Mouse (Mus musculus): ENCODE measurements around the gene Tdrd12.

The Tdrd12 gene

DNA sequence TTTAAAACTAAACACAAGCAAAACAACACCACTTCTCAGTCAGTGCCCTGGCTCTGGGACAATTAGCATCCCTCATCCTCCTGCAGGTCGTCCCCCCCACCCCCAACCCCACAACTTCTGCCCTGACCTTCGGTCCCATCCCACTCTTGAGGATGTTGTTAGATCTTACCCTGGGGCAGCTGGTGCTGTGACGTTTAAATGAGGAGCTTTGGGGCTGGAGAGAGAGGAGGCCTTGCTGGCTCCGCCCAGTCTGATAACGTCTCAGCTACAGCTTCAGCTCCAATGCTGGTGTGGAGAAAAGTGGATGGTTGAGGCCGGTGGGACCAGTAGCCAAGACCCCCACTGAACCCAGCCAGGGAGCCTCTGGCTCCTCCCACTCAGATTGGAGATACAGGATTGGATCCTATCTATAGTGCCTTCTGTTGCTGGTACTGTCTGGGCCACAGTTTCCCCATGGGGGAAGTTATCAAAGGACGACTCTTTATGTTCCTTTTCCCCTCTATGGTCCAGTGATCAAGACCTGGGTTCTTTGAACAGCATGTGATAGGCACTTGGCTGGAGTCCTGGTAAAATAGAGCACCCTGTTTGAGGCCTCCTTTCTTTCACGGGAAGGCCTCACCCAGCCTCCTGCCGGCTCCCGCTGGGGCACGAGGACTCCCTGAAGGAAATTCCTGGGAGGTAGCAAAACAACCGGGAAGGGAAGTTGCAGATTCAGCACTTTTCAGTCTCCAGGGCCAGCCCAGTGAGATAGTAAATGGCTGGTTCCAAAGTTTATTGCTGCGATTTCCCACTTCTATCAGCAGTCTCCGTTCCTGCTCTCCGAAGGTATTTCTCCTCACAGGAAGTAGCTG, 89.3 kb downstream of the Tdrd12 start, which contains the start of gene Slc7a9:
TSS of gene Slc7a9 (plus strand) at position 801 of the 851 bp plus-strand sequence.
- DNase-seq (ENCODE audit: low spot score), result no peak

DNA sequence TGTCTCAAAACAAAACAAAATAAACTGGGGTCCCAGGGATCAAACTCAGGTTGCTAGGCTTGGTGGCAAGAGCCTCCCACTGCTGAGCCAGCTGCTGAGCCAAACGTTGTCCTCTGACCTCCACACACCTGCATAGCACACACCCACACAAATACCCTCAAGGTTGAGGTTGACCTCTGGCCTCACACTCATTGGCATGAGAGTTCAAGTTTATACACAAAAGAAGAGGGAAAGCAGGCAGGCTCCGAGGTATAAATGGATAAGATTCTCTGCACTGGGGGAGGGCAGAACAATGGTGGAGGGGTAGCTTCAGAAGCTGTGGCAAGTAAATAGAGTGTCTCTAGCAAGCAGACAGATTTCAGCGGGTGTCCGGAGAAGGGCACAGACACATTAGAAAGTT, 90.0 kb downstream of the Tdrd12 start:
- no peak for DNase-seq (ENCODE audit: low spot score)

DNA sequence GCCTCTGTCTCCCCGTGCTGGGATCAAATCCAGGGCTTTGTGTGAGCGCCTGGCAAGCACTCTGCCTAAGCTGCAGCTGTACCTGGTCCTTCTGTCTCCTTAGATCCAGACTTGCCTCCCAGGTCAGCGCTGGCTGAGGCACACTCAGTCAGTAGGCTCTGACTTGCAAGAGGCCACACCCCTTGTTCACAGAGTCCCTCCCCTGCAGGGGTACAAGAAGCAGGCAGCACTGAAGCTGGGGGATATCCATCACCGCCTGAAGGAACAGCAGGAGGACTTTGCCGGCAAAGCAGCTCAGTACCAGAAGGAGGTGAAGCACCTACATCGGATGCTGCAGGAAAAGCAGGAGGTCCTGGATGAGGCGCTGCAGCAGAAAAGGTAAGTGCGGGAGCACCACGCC, 102.3 kb downstream of the Tdrd12 start:
- DNase-seq (ENCODE audit: low spot score), result no peak

DNA sequence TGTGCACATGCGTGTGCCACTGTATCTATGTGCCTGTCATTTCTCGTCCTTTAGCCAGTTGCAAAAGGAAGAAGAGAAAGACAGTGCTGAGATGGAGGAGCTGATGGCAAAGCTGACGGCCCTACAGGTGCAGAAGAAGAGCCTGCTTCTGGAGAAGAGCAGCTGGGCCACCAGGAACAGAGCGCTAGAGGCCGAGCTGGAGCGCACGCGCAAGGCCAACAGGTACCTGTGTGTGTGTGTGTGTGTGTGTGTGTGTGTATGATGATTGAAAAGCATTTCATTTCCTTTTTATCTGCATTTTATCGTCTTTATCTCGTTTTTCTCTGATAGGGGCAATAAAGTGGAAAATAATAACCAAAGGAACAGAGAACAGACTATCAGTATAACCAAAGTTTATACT, 109.4 kb downstream of the Tdrd12 start:
- DNase-seq (ENCODE audit: low spot score), result no peak

DNA sequence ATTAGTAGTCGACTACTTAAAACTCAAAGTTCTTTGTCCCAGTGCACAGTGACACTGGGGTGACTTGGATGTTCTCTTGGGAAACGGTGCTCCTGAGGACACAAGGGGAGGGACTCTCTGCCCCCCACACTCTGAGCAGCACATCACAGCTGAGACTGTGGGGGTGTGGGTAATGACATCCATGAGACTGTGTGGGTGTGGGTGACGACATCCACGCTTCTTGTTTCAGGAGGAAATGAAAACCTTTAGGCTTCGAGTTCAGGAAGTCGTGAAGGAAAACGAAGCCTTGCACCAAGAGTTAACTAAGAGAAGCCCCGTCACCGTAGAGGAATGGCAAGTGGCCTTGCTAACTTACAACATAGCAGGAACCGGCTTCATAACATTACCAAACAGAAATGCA, 114.5 kb downstream of the Tdrd12 start:
- no peak for DNase-seq (ENCODE audit: low spot score)

Data from T-cell, adult 2 months (primary cell).